Mouse (Mus musculus) activated CD4-positive, CD25-positive, alpha-beta regulatory T cell (primary cell): ENCODE results near the gene Man2b1. TPM values are rescaled to one million over a fixed set of nuclear protein-coding genes. Genes with fewer than 3 reads are reported as not detected.

Experiments
- polyA plus RNA-seq, 2 experiments: library from polyadenylated mRNA; unstranded; fragments of 100-300 nt; shearing (Covaris generic); gene quantifications; one replicate each; pipeline ENCODE4 v1.2.1; 2017

The Man2b1 gene
- 100 to 1,000 TPM; 104 to 165 TPM for polyA plus RNA-seq

DNA sequence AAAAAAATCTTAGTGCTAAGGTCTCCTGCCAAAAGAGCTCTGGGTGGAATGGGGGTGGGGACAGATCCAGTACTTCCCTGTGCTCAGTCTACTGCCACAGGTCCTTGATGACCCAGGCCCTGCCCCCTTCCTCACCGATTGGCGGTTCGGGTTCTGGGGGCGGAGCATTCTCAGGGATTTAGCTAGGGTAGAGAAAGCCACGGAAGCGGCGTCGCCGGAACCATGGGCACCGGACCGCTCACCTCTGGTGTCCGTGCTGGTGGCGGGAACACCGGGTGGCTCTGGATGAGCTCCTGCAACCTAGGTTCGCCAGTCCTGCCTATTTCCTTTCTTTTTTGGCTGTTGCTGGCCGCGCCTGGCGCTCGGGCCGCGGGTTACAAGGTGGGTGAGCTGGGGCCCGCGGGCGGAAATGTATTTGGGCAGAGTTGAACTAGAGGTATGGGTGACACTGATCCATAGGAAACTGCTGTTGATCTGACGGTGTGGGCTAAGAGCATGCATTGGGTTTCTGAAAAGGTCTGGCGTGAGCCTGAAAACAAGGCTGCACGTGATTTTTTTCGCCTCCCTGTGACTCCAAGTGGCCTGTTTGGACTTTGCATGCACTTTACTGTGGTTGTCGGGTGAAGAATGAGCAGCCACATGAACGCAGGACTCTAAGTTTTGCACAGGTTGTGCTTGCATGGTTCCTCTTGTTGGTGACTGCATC lies at the start of gene Man2b1:
TSS of gene Man2b1 (plus strand) at position 163 of the 706 bp plus-strand sequence.

DNA sequence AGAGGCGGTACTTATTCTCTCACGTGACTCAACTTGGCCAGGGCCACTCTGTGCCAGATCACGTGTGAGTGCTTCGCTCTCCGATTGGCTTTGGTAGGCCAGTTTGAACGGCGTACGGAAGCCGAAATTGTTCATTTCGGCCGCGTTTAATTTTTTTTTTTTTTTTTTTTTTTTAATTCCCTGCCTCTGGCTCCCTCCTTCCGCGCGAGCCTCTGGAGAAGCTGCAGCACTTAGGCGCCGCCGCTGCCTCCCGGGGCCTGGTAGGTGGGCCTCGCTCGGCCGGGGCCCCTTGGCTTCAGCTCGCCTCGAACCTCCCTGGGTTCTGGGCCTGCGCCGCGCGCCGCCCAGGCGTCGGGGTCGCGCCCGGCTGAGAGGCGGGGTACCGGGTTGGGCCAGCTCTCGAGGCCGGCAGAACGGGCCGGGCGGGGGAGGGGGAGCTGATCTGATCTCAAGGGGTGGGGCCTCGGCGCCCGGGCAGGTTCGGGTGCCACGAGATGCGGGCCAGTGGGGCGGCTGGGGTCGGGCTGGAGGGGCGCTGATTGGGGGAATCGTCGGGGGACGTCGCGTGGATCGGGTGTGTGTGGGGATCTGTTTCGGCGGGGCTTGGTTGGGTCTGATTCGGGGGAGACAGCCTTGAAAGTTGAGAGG lies 46.2 kb upstream of the Man2b1 start, which contains the start of gene Tnpo2:
TSS of gene Tnpo2 (plus strand) at position 198 of the 648 bp plus-strand sequence.

DNA sequence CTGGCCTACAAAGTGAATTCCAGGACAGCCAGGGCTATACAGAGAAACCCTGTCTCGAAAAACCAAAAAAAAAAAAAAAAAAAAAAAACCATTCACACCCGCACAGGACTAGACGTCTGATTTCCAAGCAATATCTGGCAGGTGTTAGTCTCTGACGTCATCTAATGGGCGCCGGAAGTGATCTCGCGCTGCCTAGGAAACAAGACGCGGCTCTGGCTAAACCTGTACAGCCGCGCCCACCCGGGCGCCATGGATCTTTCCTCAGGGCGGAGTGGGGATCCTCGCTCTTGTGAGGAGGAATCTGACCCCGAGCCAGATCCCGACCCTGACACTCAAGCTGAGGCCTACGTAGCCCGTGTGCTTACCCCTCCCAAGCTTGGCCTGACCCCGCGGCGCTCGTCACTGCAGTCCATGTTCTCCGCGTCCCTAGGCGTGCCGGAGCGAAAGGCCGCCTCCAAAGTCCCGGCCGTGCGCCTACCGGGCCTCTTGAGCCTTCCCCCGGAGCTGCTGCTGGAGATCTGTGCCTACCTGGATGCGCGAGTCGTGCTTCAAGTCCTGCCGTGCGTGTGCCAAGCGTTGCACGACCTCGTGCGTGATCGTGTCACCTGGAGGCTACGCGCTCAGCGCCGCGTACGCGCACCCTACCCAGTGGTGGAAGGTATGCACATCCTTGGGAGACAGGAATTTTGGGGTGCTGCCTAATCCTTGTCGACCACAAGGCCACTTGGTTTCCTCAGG lies 23.0 kb upstream of the Man2b1 start, which contains the start of gene Fbxw9:
TSS of gene Fbxw9 (plus strand) at position 177 of the 738 bp plus-strand sequence.

GRCm38 (mm10) chr8:85067982-85068381 lies 15.1 kb upstream of the Man2b1 start, which contains the start of gene Gm5741:
Gene Gm5741, minus strand, starts transcription at chr8:85067982.

GRCm38 (mm10) chr8:85071514-85072281 lies 11.4 kb upstream of the Man2b1 start, which contains the start of gene Dhps:
Gene Dhps, plus strand, starts transcription at chr8:85071757.

DNA sequence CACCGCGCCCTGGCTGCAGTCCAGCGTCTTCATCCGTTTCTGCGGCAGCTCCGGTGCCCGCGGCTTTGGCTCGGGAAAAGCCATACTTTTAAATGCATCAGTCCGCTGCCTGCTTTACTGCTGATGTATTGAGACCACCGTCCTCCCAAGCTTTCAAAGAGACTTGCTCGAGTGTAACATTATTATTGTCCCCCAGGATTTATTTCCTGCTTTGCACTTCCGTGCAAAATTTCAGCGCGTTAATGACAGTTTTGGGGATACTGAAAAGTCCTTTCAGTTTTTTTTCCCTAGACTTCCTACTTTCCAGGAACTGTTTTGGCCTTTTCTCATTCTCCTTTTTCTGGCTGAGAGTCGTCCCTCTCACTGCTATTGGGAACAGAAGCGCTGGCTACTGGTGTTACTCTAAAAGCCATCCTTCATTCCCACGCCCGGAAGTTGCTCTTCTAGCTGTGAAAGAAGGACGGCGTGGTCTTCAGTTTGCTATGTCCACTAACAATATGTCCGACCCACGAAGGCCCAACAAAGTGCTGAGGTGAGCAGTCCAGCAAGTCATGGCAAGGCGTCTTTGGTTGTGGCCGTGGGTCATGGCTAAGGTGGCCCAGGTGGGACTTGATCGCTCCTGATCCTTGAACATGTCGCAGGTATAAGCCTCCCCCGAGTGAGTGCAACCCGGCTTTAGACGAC lies 2.4 kb upstream of the Man2b1 start, which contains the start of gene Wdr83os:
TSS of gene Wdr83os (plus strand) at position 209 of the 684 bp plus-strand sequence.

GRCm38 (mm10) chr8:85081216-85081555 lies 1.9 kb upstream of the Man2b1 start, which contains the start of gene Wdr83:
Gene Wdr83, minus strand, starts transcription at chr8:85081306.

GRCm38 (mm10) chr8:85122995-85123394 lies 39.9 kb downstream of the Man2b1 start, which contains the start of gene Zfp791:
Gene Zfp791, minus strand, starts transcription at chr8:85123095.

Other genes with a start within 250 kb of the Man2b1 start
- gene Rad23a, start 242.6 kb upstream of the Man2b1 start, polyA plus RNA-seq = 100 to 1,000 TPM; 159 to 183 TPM
- gene Calr, start 236.3 kb upstream of the Man2b1 start, polyA plus RNA-seq = 100 to 1,000 TPM; 378 to 630 TPM
- 10 to 100 TPM; 78.3 to 79.8 TPM for gene Farsa, start 226.3 kb upstream of the Man2b1 start, polyA plus RNA-seq
- 10 to 100 TPM in 1 of 2 experiments, 1 to 10 TPM in 1; 9.1 to 16.8 TPM for gene Syce2, start 211.2 kb upstream of the Man2b1 start, polyA plus RNA-seq
- gene Gcdh, start 189.3 kb upstream of the Man2b1 start, polyA plus RNA-seq = 10 to 100 TPM; 22.2 to 31.5 TPM
- 1 to 10 TPM; 1.3 to 3.6 TPM for gene Klf1, start 181.3 kb upstream of the Man2b1 start, polyA plus RNA-seq
- 10 to 100 TPM in 1 of 2 experiments, 1 to 10 TPM in 1; 6.1 to 11.9 TPM for gene Dnase2a, start 174.7 kb upstream of the Man2b1 start, polyA plus RNA-seq
- gene Mast1, start 145.9 kb upstream of the Man2b1 start, polyA plus RNA-seq = 1 to 10 TPM in 1 of 2 experiments, under 1 TPM in 1; 0.62 to 1.2 TPM
- gene Rtbdn, start 136.3 kb upstream of the Man2b1 start, polyA plus RNA-seq = under 1 TPM in 1 of 2 experiments, not detected in 1; 0.21 TPM
- gene Gm49661, start 113.8 kb upstream of the Man2b1 start, polyA plus RNA-seq = not detected
- gene Prdx2, start 113.7 kb upstream of the Man2b1 start, polyA plus RNA-seq = 100 to 1,000 TPM; 205 to 213 TPM
- 10 to 100 TPM; 80.7 to 89.0 TPM for gene Rnaseh2a, start 113.5 kb upstream of the Man2b1 start, polyA plus RNA-seq
- gene Junb, start 104.6 kb upstream of the Man2b1 start, polyA plus RNA-seq = 100 to 1,000 TPM; 294 to 399 TPM
- gene Hook2, start 92.7 kb upstream of the Man2b1 start, polyA plus RNA-seq = 10 to 100 TPM in 1 of 2 experiments, 1 to 10 TPM in 1; 9.5 to 11.1 TPM
- gene Best2, start 68.7 kb upstream of the Man2b1 start, polyA plus RNA-seq = not detected
- gene Asna1, start 58.0 kb upstream of the Man2b1 start, polyA plus RNA-seq = 10 to 100 TPM; 53.6 to 65.3 TPM
- gene Trir, start 56.4 kb upstream of the Man2b1 start, polyA plus RNA-seq = 100 to 1,000 TPM; 248 to 252 TPM
- 10 to 100 TPM; 20.7 to 25.3 TPM for gene Tnpo2, start 46.4 kb upstream of the Man2b1 start, polyA plus RNA-seq
- 1 to 10 TPM; 4.5 to 7.0 TPM for gene Fbxw9, start 23.2 kb upstream of the Man2b1 start, polyA plus RNA-seq
- 1 to 10 TPM; 1.5 to 2.8 TPM for gene Gm5741, start 15.3 kb upstream of the Man2b1 start, polyA plus RNA-seq
- 100 to 1,000 TPM in 1 of 2 experiments, 10 to 100 TPM in 1; 77.6 to 102 TPM for gene Dhps, start 11.5 kb upstream of the Man2b1 start, polyA plus RNA-seq
- gene Wdr83os, start 2.5 kb upstream of the Man2b1 start, polyA plus RNA-seq = 100 to 1,000 TPM; 158 to 186 TPM
- 10 to 100 TPM; 35.2 to 42.7 TPM for gene Wdr83, start 2.0 kb upstream of the Man2b1 start, polyA plus RNA-seq
- gene Zfp791, start 39.8 kb downstream of the Man2b1 start, polyA plus RNA-seq = under 1 TPM in 1 of 2 experiments, not detected in 1; 0.17 TPM
- gene Cks1brt, start 68.7 kb downstream of the Man2b1 start, polyA plus RNA-seq = under 1 TPM; 0.10 to 0.28 TPM
- gene Olfr371, start 142.7 kb downstream of the Man2b1 start, polyA plus RNA-seq = under 1 TPM in 1 of 2 experiments, not detected in 1; 0.37 TPM
- 10 to 100 TPM; 25.2 to 38.3 TPM for gene Orc6, start 216.4 kb downstream of the Man2b1 start, polyA plus RNA-seq
- 10 to 100 TPM; 84.6 to 92.6 TPM for gene Vps35, start 216.5 kb downstream of the Man2b1 start, polyA plus RNA-seq